Mouse (Mus musculus): Measurements from ENCODE around the gene Coq8b.

DNA sequence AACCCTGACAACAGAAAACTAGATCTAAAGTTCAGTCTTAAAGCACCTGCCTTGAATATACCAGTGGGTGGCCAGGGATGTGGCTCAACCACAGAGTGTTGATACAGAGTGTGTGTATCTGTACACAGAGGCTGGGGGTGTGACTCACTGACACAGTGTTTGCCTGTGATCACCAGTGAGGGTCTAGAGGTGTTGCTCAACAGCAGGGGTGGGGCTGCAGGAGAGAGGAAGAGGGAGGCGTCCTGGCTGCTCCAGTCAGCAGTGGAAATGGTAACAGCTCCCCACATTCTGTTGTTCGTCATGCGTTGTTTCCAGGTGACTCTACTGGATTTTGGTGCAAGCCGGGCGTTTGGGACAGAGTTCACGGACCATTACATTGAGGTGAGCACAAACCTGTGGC is 19.1 kb downstream of the Coq8b start:
- TF ChIP-seq POLR2A (IDR thresholded peaks at IDR 0.05; ENCODE audit: low read depth, low read length) (no peak), CTCF (IDR thresholded peaks at IDR 0.05; ENCODE audit: extremely low read depth, insufficient read depth, insufficient read length, insufficient replicate concordance) (no peak)

All from spleen, adult 2 months (tissue).